Mouse (Mus musculus) layer of hippocampus, postnatal 14 days (tissue): ENCODE measurements at regions not wholly inside any gene's neighbourhood (a gene's known extent, or its start where the extent isn't known, plus 50 kb on each side); places are given as distances from the start of the nearest gene placed in this dataset.

Experiments
- DNase-seq, 2 experiments: peaks; one replicate each; pipeline ENCODE4 v3.0.0; 2021 to 2022; ENCODE audit warnings: low spot score in 2 of 2, mixed read lengths in 1 of 2

- no peak for DNase-seq
Observed at GRCm38 (mm10) chr6:35458250-35458649, 81.4 kb downstream of the Mtpn start.

- DNase-seq, result no peak
Observed at GRCm38 (mm10) chr6:35445007-35445406, 94.7 kb downstream of the Mtpn start.

- DNase-seq, result peak; percentile 3 to 15
Observed at GRCm38 (mm10) chr6:35426301-35426700, 100.4 kb upstream of the Fam180a start.

- no peak for DNase-seq
Observed at GRCm38 (mm10) chr6:35424521-35424920, 98.6 kb upstream of the Fam180a start.

GRCm38 (mm10) chr6:35420924-35421323 is 95.0 kb upstream of the Fam180a start:
- no peak for DNase-seq

GRCm38 (mm10) chr6:35405044-35405443 is 79.1 kb upstream of the Fam180a start:
- peak; percentile 18 to 55 for DNase-seq

- DNase-seq, result no peak
Observed at GRCm38 (mm10) chr6:35403341-35403910, 77.5 kb upstream of the Fam180a start.

GRCm38 (mm10) chr6:35395726-35396125 is 69.8 kb upstream of the Fam180a start:
- no peak for DNase-seq

GRCm38 (mm10) chr6:35388827-35389226 is 62.9 kb upstream of the Fam180a start:
- DNase-seq, result no peak

GRCm38 (mm10) chr6:35381536-35381935 is 55.6 kb upstream of the Fam180a start:
- DNase-seq, result no peak

- DNase-seq, result peak; percentile 52 to 59
Observed at GRCm38 (mm10) chr6:35380721-35381466, 55.0 kb upstream of the Fam180a start.

GRCm38 (mm10) chr6:35379890-35380289 is 53.9 kb upstream of the Fam180a start:
- peak; percentile 56 to 79 for DNase-seq

GRCm38 (mm10) chr6:35378851-35379250 is 52.9 kb upstream of the Fam180a start:
- no peak for DNase-seq

GRCm38 (mm10) chr6:35377535-35377934 is 51.6 kb upstream of the Fam180a start:
- no peak for DNase-seq

GRCm38 (mm10) chr6:35376526-35376925 is 50.6 kb upstream of the Fam180a start:
- no peak for DNase-seq
